Mouse (Mus musculus) mouse embryonic stem cell (cell line): ENCODE results near the gene Ptgfrn.

Experiments used
- in situ Hi-C, 2 experiments: fragments of 300-500 bp; cut with MboI; formaldehyde crosslinking; loops; 1 replicate in 1 of 2; 3 replicates in 1 of 2; pipeline ENCODE4 v1.14.3; 2019 to 2020; ENCODE audit warnings: low sequenced_read_pairs in 2 of 2, low pct_unique_long_range_greater_than_20kb in 1 of 2, mixed read lengths in 1 of 2; ENCODE audit not compliant: unreplicated experiment in 1 of 2

The Ptgfrn gene

DNA sequence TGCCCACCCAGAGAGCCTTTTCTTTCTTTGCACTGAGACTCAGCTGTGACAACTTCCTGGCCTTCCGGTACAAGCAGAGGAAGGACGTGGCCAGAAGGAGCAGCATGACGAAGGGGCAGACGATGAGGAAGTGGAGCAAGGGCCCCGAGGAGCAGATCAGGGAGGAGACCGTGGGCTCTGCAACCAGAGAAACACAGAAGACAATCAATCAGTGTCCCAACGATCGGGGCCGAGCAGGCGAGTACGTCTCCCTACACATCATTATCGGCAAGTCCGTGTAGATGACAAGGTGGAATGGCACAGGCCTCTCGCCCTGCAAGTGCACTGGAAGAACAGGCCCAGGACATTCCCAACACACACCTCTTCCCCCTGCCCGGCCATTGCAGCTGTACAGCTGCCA lies 116.4 kb downstream of the Ptgfrn start:
- in situ Hi-C loops: loop anchor here in 1 of 2 experiments (25.0 kb wide), 1 partner anchor 469 kb away; no protein-coding TSS in a partner anchor

DNA sequence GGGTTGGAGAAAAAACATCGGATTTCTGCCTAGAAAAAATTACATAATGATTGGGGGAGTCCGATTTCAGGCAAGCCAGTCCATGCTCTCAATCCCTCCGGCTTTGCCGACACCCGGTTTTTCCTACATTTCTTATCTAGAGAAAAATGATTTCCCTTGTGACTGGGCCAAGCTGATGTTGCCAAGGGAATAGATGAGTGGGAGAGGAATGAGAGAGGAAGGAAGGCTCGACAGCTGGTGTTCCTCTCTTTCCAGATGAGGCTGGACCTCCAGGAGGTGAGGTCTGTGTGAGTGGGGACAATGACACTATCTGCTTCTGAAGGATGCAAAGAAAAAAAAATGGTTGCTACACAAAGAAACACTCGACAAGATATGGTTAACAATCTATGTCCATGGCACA lies 116.9 kb downstream of the Ptgfrn start:
- in situ Hi-C loops: loop anchor here in 1 of 2 experiments (25.0 kb wide), 1 partner anchor 469 kb away; no protein-coding TSS in a partner anchor
